ENCODE assay signal across 34 mouse cellular contexts in genomic region chr6:128722959-128723358, GRCm38 (mm10). TPM values are rescaled to one million over a fixed set of nuclear protein-coding genes. Genes with fewer than 3 reads are reported as not detected.
"Had no signal": no experiment of that assay in that cellular context is flagged by ENCODE, and none has a peak within 500 bp of the region (broad histone marks: within the 10 kb centered on the region; RNA-seq: fewer than 3 reads in every experiment).

TSS of gene Klrb1 (minus strand) at chr6:128723059.

- H3K4me3 ChIP-seq: embryonic facial prominence, embryonic 10.5 days; embryonic facial prominence, embryonic 12.5 days; embryonic facial prominence, embryonic 13.5 days; embryonic facial prominence, embryonic 15.5 days; erythroblast, embryonic 14.5 days; forebrain, embryonic 10.5 days; forebrain, embryonic 12.5 days; forebrain, embryonic 13.5 days; forebrain, embryonic 15.5 days; gastrocnemius, adult 2 months; heart, adult 2 months had no signal

- H3K4me1 ChIP-seq: embryonic facial prominence, embryonic 10.5 days; embryonic facial prominence, embryonic 12.5 days; embryonic facial prominence, embryonic 13.5 days; embryonic facial prominence, embryonic 15.5 days; forebrain, embryonic 10.5 days; forebrain, embryonic 12.5 days; forebrain, embryonic 13.5 days; forebrain, embryonic 15.5 days had no signal

- H3K27me3 ChIP-seq: embryonic facial prominence, embryonic 12.5 days; embryonic facial prominence, embryonic 13.5 days; embryonic facial prominence, embryonic 15.5 days; forebrain, embryonic 12.5 days; forebrain, embryonic 13.5 days; forebrain, embryonic 15.5 days had no signal

- H3K27ac ChIP-seq: embryonic facial prominence, embryonic 10.5 days; embryonic facial prominence, embryonic 12.5 days; embryonic facial prominence, embryonic 13.5 days; embryonic facial prominence, embryonic 15.5 days; forebrain, embryonic 10.5 days; forebrain, embryonic 12.5 days; forebrain, embryonic 13.5 days; forebrain, embryonic 15.5 days; gastrocnemius, adult 2 months; heart, adult 2 months had no signal

- H3K36me3 ChIP-seq: embryonic facial prominence, embryonic 10.5 days; embryonic facial prominence, embryonic 12.5 days; embryonic facial prominence, embryonic 13.5 days; embryonic facial prominence, embryonic 15.5 days; forebrain, embryonic 10.5 days; forebrain, embryonic 12.5 days; forebrain, embryonic 15.5 days had no signal

- DNase-seq: cerebellum, adult 8-10 months; cerebellum, adult 9-10 months; cerebellum, adult 9-11 months; cerebellum, postnatal 10 days; cerebellum, postnatal 14 days; cerebellum, postnatal 25 days; cerebellum, postnatal 36 days; embryo, embryonic 11 days; forebrain, postnatal 0 days; gastrocnemius, adult 2 months; gastrocnemius, postnatal 10 days; gastrocnemius, postnatal 14 days; gastrocnemius, postnatal 25 days; gastrocnemius, postnatal 36 days; heart, adult 11 months; heart, adult 18-20 months; heart, adult 2 months had no signal

RNA-seq across cellular contexts. Expression of gene Klrb1, which starts in this region (rescaled TPM):
- polyA plus RNA-seq: cortical plate, adult 2 months; embryonic facial prominence, embryonic 10.5 days; embryonic facial prominence, embryonic 11.5 days; embryonic facial prominence, embryonic 12.5 days; embryonic facial prominence, embryonic 13.5 days; embryonic facial prominence, embryonic 14.5 days; embryonic facial prominence, embryonic 15.5 days; erythroblast, embryonic 14.5 days; forebrain, embryonic 10.5 days; forebrain, embryonic 11.5 days; forebrain, embryonic 12.5 days; forebrain, embryonic 13.5 days; forebrain, embryonic 14.5 days; forebrain, embryonic 15.5 days; forebrain, embryonic 16.5 days; frontal cortex, adult 2 months; gonadal fat pad, adult 2 months; heart, adult 2 months had no signal
